Mouse (Mus musculus) layer of hippocampus, adult 9-11 months (tissue): ENCODE data around the gene Sult1c1.
"Not testable (repeated sequence)": the region's sequence is repeated elsewhere in the genome, so short reads cannot be mapped to it uniquely, and the experiment has no call there.

Source experiments
- DNase-seq: peaks from one replicate; pipeline ENCODE4 v3.0.0; 2022

The Sult1c1 gene

DNA sequence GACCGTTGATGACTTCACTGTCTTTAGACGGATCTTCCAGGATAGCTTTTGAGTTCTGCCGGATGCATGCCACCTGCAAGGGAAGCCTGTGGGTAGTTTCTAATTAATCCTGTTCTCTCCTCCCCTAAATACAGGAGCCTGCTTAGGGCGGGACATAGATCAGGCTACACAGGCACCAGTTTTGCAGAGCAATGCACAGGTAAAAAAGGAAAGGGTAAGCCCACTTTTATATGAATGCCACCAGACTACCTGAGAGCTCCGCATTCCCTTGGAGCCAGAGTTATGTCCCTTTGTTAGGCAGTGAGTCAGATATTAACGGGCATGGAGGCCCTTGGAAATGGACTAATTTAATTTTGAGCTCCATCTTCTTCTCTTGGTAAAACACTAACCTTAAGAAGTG, at the start of gene Sult1c1:
Sult1c1 (minus strand) TSS at position 101 of the 400 bp plus-strand sequence.
- DNase-seq: no peak

DNA sequence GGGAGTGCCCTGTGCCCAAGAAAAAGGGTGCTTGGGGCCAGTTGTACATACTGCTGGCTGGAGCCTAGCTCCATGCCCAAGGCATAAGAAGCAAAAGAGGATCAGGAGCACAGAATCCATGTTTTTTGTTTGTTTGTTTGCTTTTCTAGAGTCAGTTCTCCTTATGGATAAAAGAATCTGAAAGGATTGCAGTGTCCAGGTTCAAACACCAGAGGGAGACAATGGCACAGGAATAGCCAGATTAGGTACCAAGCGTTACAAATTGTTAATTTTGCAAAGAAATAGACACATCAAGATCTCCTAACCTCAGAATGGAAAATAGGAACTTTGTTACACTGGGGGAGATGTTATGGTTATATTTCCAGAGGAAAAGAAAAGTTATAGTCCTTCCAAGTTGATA, 23.7 kb upstream of the Sult1c1 start:
- DNase-seq: peak; percentile 8

DNA sequence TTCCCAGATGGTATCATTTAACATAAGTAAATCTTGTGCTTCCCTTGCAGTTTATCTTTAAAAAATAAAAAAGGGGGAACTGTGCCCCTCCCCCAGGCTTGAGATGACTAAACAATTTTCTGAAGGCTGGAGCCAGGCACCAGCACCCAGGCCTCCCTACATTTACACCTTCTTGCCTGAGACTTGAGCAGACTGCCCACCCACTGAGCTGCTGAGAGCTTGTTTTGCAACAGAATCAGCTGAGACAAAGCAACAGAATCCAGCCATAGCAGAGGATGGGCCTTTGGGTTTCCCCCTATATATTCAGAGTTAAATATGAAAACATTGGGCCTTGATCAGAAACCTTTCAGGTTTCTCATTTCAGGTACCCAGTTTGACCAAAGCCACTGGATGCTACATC, 20.7 kb upstream of the Sult1c1 start:
- DNase-seq: no peak

DNA sequence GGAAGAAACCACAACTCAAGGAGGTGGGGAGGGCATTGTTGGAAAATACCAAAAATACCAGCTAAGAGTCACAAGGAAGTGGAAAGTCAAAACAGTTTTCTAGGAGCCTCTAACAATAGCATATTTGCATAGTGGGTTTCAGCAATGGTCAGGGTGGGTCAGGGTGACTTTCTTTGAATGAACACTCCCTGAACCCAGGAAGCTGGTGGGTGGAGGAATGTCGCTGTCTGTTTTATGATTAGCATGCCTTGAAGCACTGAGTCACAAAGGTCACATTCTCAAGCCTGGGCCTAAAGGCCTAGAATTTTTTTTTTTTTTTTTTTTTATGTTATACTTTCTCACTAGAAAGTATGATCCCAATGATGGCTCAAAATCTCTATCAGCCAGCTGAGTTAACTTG, 20.1 kb upstream of the Sult1c1 start:
- not testable (repeated sequence) for DNase-seq

DNA sequence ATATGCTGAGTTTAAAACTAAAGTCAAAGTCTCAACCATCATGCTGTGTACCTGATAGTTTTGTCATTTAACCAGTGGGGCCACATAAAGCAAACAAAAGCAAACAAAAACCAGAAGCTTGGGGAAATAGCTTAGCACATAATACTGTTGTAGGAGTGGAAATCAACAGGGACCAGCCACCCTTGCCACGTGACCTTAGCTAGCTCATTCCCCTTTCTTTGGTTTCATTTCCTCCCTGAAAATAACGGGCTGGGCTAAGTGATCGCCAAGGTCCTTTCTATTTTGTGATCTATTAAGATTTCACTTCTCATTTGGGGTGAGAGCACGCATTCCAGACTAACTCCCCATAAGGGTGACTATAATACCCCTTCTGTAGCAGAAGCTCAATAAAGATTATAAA, 13.0 kb upstream of the Sult1c1 start:
- peak; percentile 4 for DNase-seq

DNA sequence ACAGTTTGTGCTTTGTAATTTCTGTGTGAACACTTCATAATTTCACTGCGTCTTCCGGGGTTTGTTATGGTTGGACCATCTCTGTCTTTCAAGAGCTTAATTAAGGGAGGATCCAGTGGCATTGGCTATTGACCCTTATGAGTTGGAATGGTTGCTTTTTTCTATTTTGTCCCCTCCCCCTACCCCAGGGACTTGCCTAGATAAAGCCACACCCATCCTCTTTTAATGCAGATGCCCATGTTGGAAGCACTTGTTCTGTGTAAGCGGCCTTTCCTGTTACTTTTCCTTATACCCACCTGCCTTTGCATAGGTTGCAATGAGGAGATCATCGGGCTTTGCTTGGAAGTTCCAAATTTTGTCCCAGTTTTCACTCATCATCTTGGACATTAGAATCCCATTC, 16.9 kb downstream of the Sult1c1 start:
- DNase-seq: no peak

DNA sequence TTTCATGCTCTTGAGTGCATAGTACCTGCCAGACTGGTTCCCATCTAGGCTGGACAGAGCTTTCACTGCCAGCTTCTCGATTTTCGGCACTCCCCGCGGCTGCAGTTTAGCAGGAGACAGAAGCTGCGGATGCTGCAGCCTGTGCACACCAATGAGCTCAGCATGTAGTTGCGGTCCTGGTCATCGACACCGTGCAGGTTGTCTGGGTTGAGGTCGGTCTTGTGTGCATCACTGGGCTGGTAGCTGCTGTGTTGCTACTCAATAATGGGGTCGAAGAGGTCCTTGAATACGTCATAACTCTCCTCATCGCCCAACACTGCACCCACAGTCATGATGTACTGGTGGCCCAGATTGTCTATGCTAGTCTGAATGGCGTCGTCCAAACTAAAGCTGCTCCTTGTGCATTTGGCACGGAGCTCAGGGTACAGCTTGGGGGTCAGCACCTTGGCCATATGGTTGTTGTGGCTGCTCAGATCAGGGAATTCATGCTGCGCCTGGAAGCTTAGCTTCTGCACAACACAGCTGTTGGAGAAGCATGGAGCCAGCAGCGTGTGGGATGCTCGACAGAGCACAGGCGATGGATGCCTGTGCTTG, 48.8 kb downstream of the Sult1c1 start:
- no peak for DNase-seq

DNA sequence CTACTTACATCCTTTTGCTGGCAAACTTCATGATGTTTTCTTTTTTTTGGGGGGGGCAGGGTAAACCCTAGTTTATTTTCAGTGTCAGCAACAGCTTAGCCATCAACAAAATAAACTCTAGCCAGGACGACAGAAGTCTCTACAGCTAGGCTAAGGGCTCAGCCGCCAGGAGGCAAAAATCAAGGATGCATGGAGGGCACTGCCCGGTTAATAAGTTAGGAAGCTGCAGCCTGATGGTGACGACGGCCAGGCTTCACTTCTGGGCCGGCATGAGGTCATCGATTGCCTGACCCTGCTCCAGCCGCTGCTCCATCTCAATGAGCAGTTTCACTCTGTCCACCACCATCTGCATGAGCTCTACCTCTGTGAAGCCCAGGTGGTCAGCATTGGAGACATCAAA, 49.7 kb downstream of the Sult1c1 start:
- no peak for DNase-seq
